Comparison of ENCODE assay signal across 15 mouse cellular contexts in genomic region chr4:138415991-138416390, GRCm38 (mm10).
A peak's percentile ranks its signal among the peaks of the same experiment; 100 is the strongest.
DNase-seq lines count a peak whose midpoint lies in the region.
"Had no signal": no experiment of that assay in that cellular context is flagged by ENCODE, and none has a peak within 500 bp of the region (broad histone marks: within the 10 kb centered on the region; RNA-seq: fewer than 3 reads in every experiment).

No protein-coding gene starts in this region.

- DNase-seq in layer of hippocampus, adult 11-12 months (ENCODE audit: low spot score) = peak; percentile 49
- DNase-seq in layer of hippocampus, adult 9-10 months (ENCODE audit: low spot score) = no peak
- peak; percentile 9 for DNase-seq in lung, postnatal 36 days
- no peak for DNase-seq in lung, adult 18-20 months
- DNase-seq in brain, adult 2 months (ENCODE audit: low read depth, low spot score) = peak; percentile 87
- DNase-seq in telencephalon, adult 2 months (ENCODE audit: low read depth, low spot score) = peak; percentile 75
- DNase-seq in T-cell, adult 2 months (ENCODE audit: low spot score) = no peak
- DNase-seq: B cell, adult 2 months; cerebellum, postnatal 10 days; embryo, embryonic 11 days; heart, postnatal 36 days; kidney, adult 18-20 months; kidney, postnatal 14 days; lung, adult 2 months; thymus, postnatal 4 days had no signal

Comparison
In these comparisons a context has a peak if more than half of its experiments do, and no peak if none do; other contexts are left out.
1. DNase-seq: peak in layer of hippocampus, adult 11-12 months (single experiment), lung, postnatal 36 days (single experiment), brain, adult 2 months (single experiment) and telencephalon, adult 2 months (single experiment); none in layer of hippocampus, adult 9-10 months (single experiment), lung, adult 18-20 months (0 of 2) and T-cell, adult 2 months (single experiment).